Mouse (Mus musculus) forebrain, postnatal 0 days (tissue): ENCODE measurements around the gene Rpl27. TPM values are rescaled to one million over a fixed set of nuclear protein-coding genes. Genes with fewer than 3 reads are reported as not detected.
"Not testable (repeated sequence)": the region's sequence is repeated elsewhere in the genome, so short reads cannot be mapped to it uniquely, and the experiment has no call there.

Experiments used
- ATAC-seq: fragments of 200-750 bp; cut with Nextera tagmentation; 2 replicates; pipeline ENCODE4 v1.8.0; 2017; ENCODE audit warnings: mild to moderate bottlenecking, moderate library complexity
- DNase-seq: peaks from one replicate; pipeline ENCODE4 v3.0.0-alpha.2; 2015
- H3K27ac ChIP-seq: fragments of 300-500 bp; sonication (generic); 2 replicates; pipeline ENCODE4 v1.5.1; 2014; ENCODE audit warnings: low read depth, mild to moderate bottlenecking, antibody characterized with exemption, low read length, moderate library complexity, mixed read lengths
- H3K27me3 ChIP-seq: fragments of 300-500 bp; sonication (generic); 2 replicates; pipeline ENCODE4 v1.6.1; 2014; ENCODE audit warnings: mild to moderate bottlenecking, low read length, mixed read lengths; ENCODE audit not compliant: insufficient read depth
- H3K36me3 ChIP-seq: fragments of 300-500 bp; sonication (generic); 2 replicates; pipeline ENCODE4 v1.6.1; 2014; ENCODE audit warnings: mild to moderate bottlenecking, moderate library complexity; ENCODE audit not compliant: insufficient read depth
- H3K4me1 ChIP-seq: fragments of 300-500 bp; sonication (generic); 2 replicates; pipeline ENCODE4 v1.6.1; 2014; ENCODE audit warnings: antibody characterized with exemption; ENCODE audit not compliant: insufficient read depth
- H3K4me2 ChIP-seq: fragments of 300-500 bp; sonication (generic); 2 replicates; pipeline ENCODE4 v1.6.1; 2014; ENCODE audit warnings: low read depth, mild to moderate bottlenecking, moderate library complexity
- H3K4me3 ChIP-seq: fragments of 300-500 bp; sonication (generic); 2 replicates; pipeline ENCODE4 v1.5.1; 2014; ENCODE audit warnings: low read depth, low read length, mixed read lengths
- H3K9ac ChIP-seq: fragments of 300-500 bp; sonication (generic); 2 replicates; pipeline ENCODE4 v1.6.1; 2014; ENCODE audit warnings: mild to moderate bottlenecking
- H3K9me3 ChIP-seq: fragments of 300-500 bp; sonication (generic); 2 replicates; pipeline ENCODE4 v1.6.1; 2016; ENCODE audit warnings: low read length
- CTCF ChIP-seq: sonication (generic); IDR thresholded peaks from 2 replicates; pipeline ENCODE4 v1.5.1; 2016; ENCODE audit warnings: antibody characterized with exemption, control low read depth, low read depth
- WGBS: fragments of 180-500 bp; shearing (Covaris S2); extraction: QIAGEN DNeasy Blood & Tissue Kit; methylation state at CpG from one replicate; pipeline ENCODE4 v1.1.7; 2014; 5-methylcytosine and 5-hydroxymethylcytosine counted together
- polyA plus RNA-seq: library from polyadenylated mRNA; unstranded; fragments of >200 nt; fragmentation: Nextera tagmentation; extraction: Ambion mirVana; gene quantifications from 2 replicates; pipeline ENCODE4 v1.2.1, GENCODE M21; 2015
- total RNA-seq: library from RNA; depleted of rRNA; stranded (reverse); fragments of >200 nt; gene quantifications from 2 replicates; pipeline ENCODE4 v1.2.3, GENCODE M21; 2014

The Rpl27 gene
- total and polyA plus RNA-seq, 2 experiments from 2014 or later: 274 to 785 TPM

DNA sequence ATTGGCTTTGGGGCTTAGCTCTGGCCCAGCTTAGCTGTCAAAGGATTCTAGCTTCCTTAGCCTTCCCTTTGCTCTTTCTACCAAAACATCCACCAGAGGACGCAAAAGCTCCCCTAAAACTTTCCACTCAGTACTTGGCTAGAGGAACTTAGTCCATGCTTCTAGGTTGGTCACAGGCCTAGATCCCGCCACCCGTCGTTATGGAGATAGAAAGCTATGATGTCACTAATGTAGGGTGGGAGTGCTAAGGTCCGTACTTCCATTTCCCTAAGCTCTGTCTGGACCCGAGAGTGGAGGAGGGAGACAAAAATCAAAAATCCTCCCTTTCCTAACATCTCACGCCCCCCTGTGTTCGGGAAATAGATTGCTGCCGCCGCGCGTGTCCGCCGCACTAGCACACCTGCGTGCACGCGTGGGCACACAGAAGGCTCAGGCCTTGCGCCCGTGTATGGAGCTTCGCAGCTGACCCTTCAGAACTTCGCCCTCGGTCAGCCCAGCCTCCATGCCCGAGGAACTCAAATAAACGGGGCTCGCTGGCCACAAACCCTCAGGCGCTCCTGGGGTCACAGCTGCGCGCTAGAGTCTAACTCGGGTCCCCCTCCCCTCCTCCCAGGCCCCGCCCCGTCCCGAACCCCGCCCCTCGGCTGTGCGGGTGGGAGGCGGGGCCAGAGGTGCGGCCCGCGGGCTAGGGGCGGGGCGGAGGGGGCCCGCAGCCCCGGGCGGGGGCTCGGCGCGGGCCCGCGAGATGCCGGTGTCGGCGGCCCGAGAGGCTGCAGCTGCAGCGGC is 25.6 kb downstream of the Rpl27 start:
- Histone ChIP-seq H3K27ac (peak overlapping the region; percentile 78), H3K4me1 (peaks cover 14% of the 10 kb centered on the region), H3K9ac (peak overlapping the region; percentile 74), H3K4me2 (peak overlapping the region; percentile 85), H3K27me3 (no peaks in the 10 kb centered on the region), H3K36me3 (peaks cover 16% of the 10 kb centered on the region), H3K9me3 (no peaks in the 10 kb centered on the region), H3K4me3 (peak overlapping the region; percentile 70)
- ATAC-seq (peak; percentile 66), DNase-seq (peak; percentile 83)
- WGBS: 2% methylated on average over 54 of the region's 54 CpGs
- peak; percentile 71 for TF ChIP-seq CTCF

DNA sequence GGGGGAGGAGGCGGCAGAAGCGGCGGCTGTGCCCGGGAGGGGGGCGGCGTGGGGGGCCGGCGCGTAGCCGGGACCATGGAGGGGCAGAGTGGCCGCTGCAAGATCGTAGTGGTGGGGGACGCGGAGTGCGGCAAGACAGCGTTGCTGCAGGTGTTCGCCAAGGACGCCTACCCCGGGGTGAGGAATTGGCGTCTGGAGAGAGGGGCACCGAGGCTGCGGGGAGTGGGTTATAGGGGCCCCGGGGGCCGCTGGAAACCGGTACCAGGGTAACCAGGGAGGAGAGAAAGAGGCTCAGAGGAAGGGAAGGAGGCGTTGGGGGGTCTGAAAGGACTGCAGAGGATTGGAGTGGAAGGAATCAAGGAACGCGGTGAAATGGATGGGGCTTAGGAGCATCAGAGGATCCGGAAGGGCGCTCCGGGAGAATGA is 26.2 kb downstream of the Rpl27 start:
- WGBS: under 1% methylated on average over 26 of the region's 31 CpGs
- peak overlapping the region; percentile 78 for H3K27ac ChIP-seq
- peak overlapping the region; percentile 74 for H3K9ac ChIP-seq
- ATAC-seq (peak; percentile 21), DNase-seq (peak; percentile 53)
- H3K36me3 ChIP-seq: peaks cover 16% of the 10 kb centered on the region
- TF ChIP-seq CTCF: no peak
- peak overlapping the region; percentile 70 for H3K4me3 ChIP-seq
- peaks cover 14% of the 10 kb centered on the region for H3K4me1 ChIP-seq
- H3K27me3 ChIP-seq: no peaks in the 10 kb centered on the region
- H3K4me2 ChIP-seq: peak overlapping the region; percentile 85
- H3K9me3 ChIP-seq: no peaks in the 10 kb centered on the region

DNA sequence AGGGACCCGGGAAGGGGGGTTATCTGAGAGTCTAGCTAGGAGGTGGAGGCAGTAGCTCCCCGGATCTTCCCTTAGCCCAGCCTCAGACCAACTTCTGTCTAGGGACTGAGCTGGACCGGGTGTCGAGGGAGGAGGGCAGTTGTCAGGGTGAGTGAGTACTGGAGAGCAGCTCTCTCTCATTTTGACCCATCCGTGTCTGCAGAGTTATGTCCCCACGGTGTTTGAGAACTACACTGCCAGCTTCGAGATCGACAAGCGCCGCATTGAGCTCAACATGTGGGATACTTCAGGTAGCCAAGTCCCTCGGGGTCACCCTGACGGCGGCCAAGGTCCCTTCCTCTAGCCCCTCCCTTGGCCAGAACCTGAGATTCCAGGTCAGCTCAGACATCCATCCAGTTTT is 26.6 kb downstream of the Rpl27 start:
- H3K4me1 ChIP-seq: peaks cover 11% of the 10 kb centered on the region
- H3K36me3 ChIP-seq: peaks cover 16% of the 10 kb centered on the region
- WGBS: 3% methylated on average over 13 of the region's 13 CpGs
- DNase-seq (no peak), ATAC-seq (no peak)
- TF ChIP-seq CTCF: no peak
- peak overlapping the region; percentile 85 for H3K4me2 ChIP-seq
- H3K27me3 ChIP-seq: no peaks in the 10 kb centered on the region
- peak overlapping the region; percentile 74 for H3K9ac ChIP-seq
- no peaks in the 10 kb centered on the region for H3K9me3 ChIP-seq
- peak overlapping the region; percentile 78; the same call in 1 of the 2 replicates for H3K27ac ChIP-seq
- H3K4me3 ChIP-seq: peak overlapping the region; percentile 70

DNA sequence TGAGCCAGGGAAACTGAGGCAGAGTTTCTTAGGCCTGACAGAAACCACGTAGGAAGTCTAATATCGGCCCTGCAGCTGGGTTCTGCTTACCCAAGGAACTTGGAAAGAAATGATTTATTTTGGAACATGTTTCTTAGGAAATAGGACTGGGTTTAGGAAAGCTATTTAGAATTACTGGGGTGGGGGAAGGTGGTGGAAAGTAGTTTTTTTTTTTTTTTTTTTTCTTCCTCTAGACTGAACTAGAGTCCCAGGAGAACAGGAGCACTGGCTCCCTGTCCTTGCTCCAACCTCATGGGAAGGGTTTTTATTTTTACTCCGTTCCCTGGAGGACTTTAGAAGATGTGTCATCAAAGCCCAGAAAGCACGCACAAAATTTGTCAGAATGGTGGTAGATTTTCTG is 27.1 kb downstream of the Rpl27 start:
- Histone ChIP-seq H3K27me3 (no peaks in the 10 kb centered on the region), H3K4me1 (peaks cover 7% of the 10 kb centered on the region), H3K4me2 (peak overlapping the region; percentile 85), H3K36me3 (peaks cover 16% of the 10 kb centered on the region), H3K9ac (no peak overlapping the region), H3K9me3 (no peaks in the 10 kb centered on the region), H3K4me3 (peak overlapping the region; percentile 70), H3K27ac (no peak overlapping the region)
- DNase-seq (no peak), ATAC-seq (no peak)
- no peak for TF ChIP-seq CTCF
- 62% methylated on average over 4 of the region's 4 CpGs for whole genome bisulfite sequencing

DNA sequence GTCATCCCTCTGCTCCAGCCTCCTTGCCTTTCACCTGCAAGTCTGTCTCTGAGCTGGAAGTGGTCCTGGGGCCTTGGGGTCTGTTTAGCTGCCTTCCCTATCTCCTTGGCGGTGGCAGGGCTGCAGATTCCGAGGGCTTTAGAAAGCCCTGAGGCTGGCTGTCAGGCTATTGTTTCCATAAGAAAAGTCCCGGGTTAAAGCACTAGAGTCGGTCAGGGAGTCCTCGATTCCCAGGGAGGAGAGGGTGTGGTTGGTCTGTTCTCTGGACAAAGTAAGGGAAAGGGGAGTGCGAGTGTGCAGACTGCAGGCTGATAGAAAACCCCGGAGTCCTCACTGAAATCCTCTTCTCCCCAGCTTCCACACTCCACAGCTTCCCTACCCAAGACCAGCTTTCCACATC is 28.1 kb downstream of the Rpl27 start:
- no peak overlapping the region for H3K27ac ChIP-seq
- H3K27me3 ChIP-seq: no peaks in the 10 kb centered on the region
- H3K4me3 ChIP-seq: no peak overlapping the region
- H3K9me3 ChIP-seq: no peaks in the 10 kb centered on the region
- DNase-seq (no peak), ATAC-seq (no peak)
- no peak overlapping the region for H3K4me2 ChIP-seq
- H3K9ac ChIP-seq: no peak overlapping the region
- TF ChIP-seq CTCF: no peak
- WGBS: 15% methylated on average over 7 of the region's 7 CpGs
- H3K36me3 ChIP-seq: peaks cover 16% of the 10 kb centered on the region
- H3K4me1 ChIP-seq: no peaks in the 10 kb centered on the region

DNA sequence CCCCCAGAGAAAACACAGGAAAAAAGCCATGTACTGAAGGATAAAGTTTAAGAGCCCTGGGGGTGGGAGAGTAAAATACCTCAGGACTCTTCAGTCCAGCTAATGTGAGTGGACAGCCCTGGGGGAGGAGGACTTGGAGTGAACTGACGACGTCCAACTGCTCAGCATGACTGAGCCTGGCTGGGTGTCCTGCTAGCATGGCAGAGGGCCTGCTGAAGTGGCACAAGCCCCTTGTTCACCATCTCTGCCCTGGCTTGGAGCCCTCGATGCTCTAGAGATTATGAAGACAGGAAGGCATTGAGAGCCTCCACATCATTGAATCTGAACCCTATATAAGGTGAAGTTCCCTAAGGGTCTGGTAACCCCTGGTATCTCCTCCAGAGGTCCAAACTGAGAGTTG is 29.8 kb downstream of the Rpl27 start:
- H3K4me3 ChIP-seq: no peak overlapping the region
- H3K36me3 ChIP-seq: peaks cover 16% of the 10 kb centered on the region
- H3K9me3 ChIP-seq: no peaks in the 10 kb centered on the region
- H3K27ac ChIP-seq: no peak overlapping the region
- no peaks in the 10 kb centered on the region for H3K4me1 ChIP-seq
- H3K9ac ChIP-seq: no peak overlapping the region
- no peak overlapping the region for H3K4me2 ChIP-seq
- WGBS: 60% methylated on average over 3 of the region's 3 CpGs
- no peak for TF ChIP-seq CTCF
- no peak for ATAC-seq
- DNase-seq: no peak
- no peaks in the 10 kb centered on the region for H3K27me3 ChIP-seq

DNA sequence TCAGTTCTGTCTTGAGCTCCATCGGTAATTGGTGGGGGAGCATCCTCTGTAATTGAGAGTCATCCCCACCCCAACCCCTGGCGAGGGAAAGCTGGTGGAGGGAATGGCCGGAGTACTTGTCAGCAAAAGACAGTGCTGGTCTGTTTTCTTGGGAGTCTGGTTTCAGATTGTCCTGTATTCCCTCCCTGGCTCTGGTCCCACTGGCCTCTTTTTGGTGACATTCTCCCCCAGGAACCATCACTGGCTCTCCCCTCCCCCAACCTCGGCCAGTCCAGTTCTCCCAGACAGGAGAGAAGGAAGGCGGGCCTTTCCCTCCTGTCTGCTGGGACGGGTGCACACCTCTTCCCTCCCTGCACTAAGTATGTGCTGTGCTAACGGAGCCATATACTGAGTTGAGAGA is 30.2 kb downstream of the Rpl27 start:
- Histone ChIP-seq H3K36me3 (peaks cover 16% of the 10 kb centered on the region), H3K9me3 (no peaks in the 10 kb centered on the region), H3K27me3 (no peaks in the 10 kb centered on the region), H3K4me1 (peaks cover 3% of the 10 kb centered on the region; the same call in 1 of the 2 replicates), H3K27ac (no peak overlapping the region), H3K4me2 (no peak overlapping the region), H3K9ac (no peak overlapping the region), H3K4me3 (no peak overlapping the region)
- no peak for TF ChIP-seq CTCF
- ATAC-seq (no peak), DNase-seq (no peak)
- 57% methylated on average over 7 of the region's 7 CpGs for WGBS

DNA sequence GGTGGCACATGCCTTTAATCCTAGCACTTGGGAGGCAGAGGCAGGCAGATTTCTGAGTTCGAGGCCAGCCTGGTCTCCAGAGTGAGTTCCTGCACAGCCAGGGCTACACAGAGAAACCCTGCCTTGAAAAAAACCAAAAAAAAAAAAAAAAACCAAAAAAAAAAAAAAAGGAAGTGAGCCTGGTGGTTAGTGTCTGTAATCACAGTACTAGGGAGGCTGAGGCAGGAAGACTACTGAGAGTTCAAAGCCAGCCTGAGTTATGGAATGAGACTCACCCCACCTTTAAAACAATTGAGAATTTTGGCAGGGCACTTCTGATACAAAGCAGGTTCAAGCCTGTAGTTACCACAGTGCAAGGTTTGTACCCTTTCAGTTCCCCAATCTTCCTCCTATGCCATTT is 31.6 kb downstream of the Rpl27 start:
- H3K27ac ChIP-seq, H3K4me2 ChIP-seq, H3K4me3 ChIP-seq, DNase-seq, H3K27me3 ChIP-seq, H3K9ac ChIP-seq, ATAC-seq, H3K9me3 ChIP-seq, H3K4me1 ChIP-seq: not testable (repeated sequence)
- H3K36me3 ChIP-seq: peaks cover 16% of the 10 kb centered on the region
- 79% methylated on average over 1 of the region's 1 CpGs for WGBS
